Mouse (Mus musculus) liver, embryonic 14.5 days (tissue): ENCODE measurements around the gene Zfpm1. TPM values are rescaled to one million over a fixed set of nuclear protein-coding genes. Genes with fewer than 3 reads are reported as not detected.

Experiments used
- ATAC-seq: fragments of 200-750 bp; cut with Nextera tagmentation; 2 replicates; pipeline ENCODE4 v1.8.0; 2017; ENCODE audit warnings: moderate number of reproducible peaks, mild to moderate bottlenecking, moderate library complexity; ENCODE audit not compliant: insufficient read depth
- DNase-seq, 3 experiments: peaks; one replicate each; pipeline ENCODE4 v3.0.0-alpha.2; 2012 to 2013; ENCODE audit warnings: low read depth in 3 of 3, low spot score in 3 of 3
- H3K27ac ChIP-seq: fragments of 300-500 bp; sonication (generic); 2 replicates; pipeline ENCODE4 v1.5.1; 2014; ENCODE audit warnings: moderate library complexity, mild to moderate bottlenecking, control low read depth, inconsistent platforms
- H3K27me3 ChIP-seq: fragments of 300-500 bp; sonication (generic); 2 replicates; pipeline ENCODE4 v1.6.1; 2014; ENCODE audit warnings: mild to moderate bottlenecking, low read length, moderate library complexity; ENCODE audit not compliant: control insufficient read depth, insufficient read depth
- H3K36me3 ChIP-seq: fragments of 300-500 bp; sonication (generic); replicated peaks from 2 replicates; pipeline ENCODE4 v1.6.1; 2014; ENCODE audit warnings: low read depth; ENCODE audit not compliant: control insufficient read depth, insufficient read depth
- H3K4me1 ChIP-seq, 2 experiments: fragments of 200-500 bp in 1 of 2; fragments of 300-500 bp in 1 of 2; sonication (generic) in 1 of 2; replicated peaks; 2 replicates each; pipeline ENCODE4 v1.6.1; 2012 to 2014; ENCODE audit warnings: antibody characterized with exemption in 1 of 2, inconsistent platforms in 1 of 2, low read length in 1 of 2; ENCODE audit not compliant: control insufficient read depth in 2 of 2, insufficient read depth in 2 of 2
- H3K4me2 ChIP-seq: fragments of 300-500 bp; sonication (generic); 2 replicates; pipeline ENCODE4 v1.6.1; 2014; ENCODE audit warnings: low read depth, mild to moderate bottlenecking, control low read depth, moderate library complexity
- H3K4me3 ChIP-seq, 2 experiments: fragments of 200-500 bp in 1 of 2; fragments of 300-500 bp in 1 of 2; sonication (generic) in 1 of 2; 2 replicates each; pipeline ENCODE4 v1.5.1; 2012 to 2014; ENCODE audit warnings: low read depth in 2 of 2, low read length in 2 of 2, mild to moderate bottlenecking in 2 of 2, control low read depth in 1 of 2, inconsistent platforms in 1 of 2, moderate library complexity in 1 of 2; ENCODE audit not compliant: insufficient read depth in 1 of 2
- H3K9ac ChIP-seq: fragments of 300-500 bp; sonication (generic); replicated peaks from 2 replicates; pipeline ENCODE4 v1.6.1; 2014; ENCODE audit warnings: mild to moderate bottlenecking, control low read depth, moderate library complexity
- H3K9me3 ChIP-seq: fragments of 300-500 bp; sonication (generic); 2 replicates; pipeline ENCODE4 v1.6.1; 2016; ENCODE audit warnings: low read length, mixed read lengths; ENCODE audit not compliant: control insufficient read depth
- CTCF ChIP-seq: IDR thresholded peaks from 2 replicates; pipeline ENCODE4 v1.5.1; 2016; ENCODE audit warnings: antibody characterized with exemption, low read depth, control low read depth
- EP300 ChIP-seq: IDR thresholded peaks from 2 replicates; pipeline ENCODE4 v1.6.1; 2016; ENCODE audit warnings: antibody characterized with exemption, low read depth
- WGBS: fragments of 180-500 bp; shearing (Covaris S2); extraction: QIAGEN DNeasy Blood & Tissue Kit; methylation state at CpG from one replicate; pipeline ENCODE4 v1.1.7; 2014; ENCODE audit not compliant: insufficient replicate concordance; 5-methylcytosine and 5-hydroxymethylcytosine counted together
- polyA plus RNA-seq, 2 experiments: library from polyadenylated mRNA; depleted of rRNA in 1 of 2; stranded (reverse) in 1 of 2; unstranded in 1 of 2; fragments of >200 nt; fragmentation: Nextera tagmentation in 1 of 2; extraction: Ambion mirVana in 1 of 2; gene quantifications; 2 replicates each; pipeline versions ENCODE4 v1.2.1 to v1.2.3; 2012 to 2014

Gene Zfpm1
- polyA plus RNA-seq, 2 experiments, result 13.3 to 69.6 TPM

GRCm38 (mm10) chr8:122342806-122343209 is 60.9 kb downstream of the Zfpm1 start:
- Histone ChIP-seq H3K27me3 (no peaks in the 10 kb centered on the region), H3K4me1 (peaks cover 36 to 50% of the 10 kb centered on the region in 2 experiments), H3K9ac (peak overlapping the region; percentile 17; the same call in 1 of the 2 replicates), H3K4me2 (peak overlapping the region; percentile 73), H3K4me3 (no peak overlapping the region; a peak in 1 of 4 replicates), H3K27ac (no peak overlapping the region), H3K9me3 (no peaks in the 10 kb centered on the region), H3K36me3 (peaks cover 12% of the 10 kb centered on the region)
- DNase-seq (no peak), ATAC-seq (peak; percentile 26)
- WGBS, result under 1% methylated on average over 9 of the region's 9 CpGs
- no peak for TF ChIP-seq CTCF
- no peak for TF ChIP-seq EP300

- Histone ChIP-seq H3K9ac (peak overlapping the region; percentile 55), H3K4me3 (peak overlapping the region; percentile 26 to 41; a peak in 3 of 4 replicates), H3K36me3 (peaks cover 7% of the 10 kb centered on the region), H3K27ac (peak overlapping the region; percentile 24; the same call in 1 of the 2 replicates), H3K9me3 (no peaks in the 10 kb centered on the region), H3K4me2 (peak overlapping the region; percentile 73), H3K27me3 (no peaks in the 10 kb centered on the region), H3K4me1 (peaks cover 36 to 50% of the 10 kb centered on the region in 2 experiments)
- ATAC-seq, result no peak
- no peak for TF ChIP-seq EP300
- no peak for TF ChIP-seq CTCF
- DNase-seq, result no peak
- 6% methylated on average over 11 of the region's 11 CpGs for WGBS
Measured at GRCm38 (mm10) chr8:122343341-122343740, 61.4 kb downstream of the Zfpm1 start.

- WGBS, result under 1% methylated on average over 14 of the region's 14 CpGs
- Histone ChIP-seq H3K4me3 (peak overlapping the region; percentile 26 to 41; a peak in 3 of 4 replicates), H3K27ac (peak overlapping the region; percentile 24; the same call in 1 of the 2 replicates), H3K9me3 (no peaks in the 10 kb centered on the region), H3K9ac (peak overlapping the region; percentile 55), H3K4me1 (peaks cover 38 to 54% of the 10 kb centered on the region in 2 experiments), H3K4me2 (peak overlapping the region; percentile 73), H3K36me3 (peaks cover 4% of the 10 kb centered on the region), H3K27me3 (no peaks in the 10 kb centered on the region)
- ATAC-seq, result peak; percentile 47
- TF ChIP-seq EP300 (no peak), CTCF (no peak)
- no peak for DNase-seq
Measured at GRCm38 (mm10) chr8:122343758-122344157, 61.8 kb downstream of the Zfpm1 start.

- no peaks in the 10 kb centered on the region for H3K27me3 ChIP-seq
- peak overlapping the region; percentile 73 for H3K4me2 ChIP-seq
- no peak overlapping the region; the same call in 1 of the 2 replicates for H3K27ac ChIP-seq
- DNase-seq, result no peak
- H3K4me3 ChIP-seq, result no peak overlapping the region
- peaks cover under 1% of the 10 kb centered on the region for H3K36me3 ChIP-seq
- ATAC-seq, result peak; percentile 71
- TF ChIP-seq EP300, result no peak
- TF ChIP-seq CTCF, result no peak
- H3K4me1 ChIP-seq, result peaks cover 43 to 59% of the 10 kb centered on the region in 2 experiments
- 7% methylated on average over 2 of the region's 5 CpGs for WGBS
- H3K9me3 ChIP-seq, result no peaks in the 10 kb centered on the region
- H3K9ac ChIP-seq, result peak overlapping the region; percentile 49; the same call in 1 of the 2 replicates
Measured at GRCm38 (mm10) chr8:122344219-122344618, 62.3 kb downstream of the Zfpm1 start.

- H3K27me3 ChIP-seq, result no peaks in the 10 kb centered on the region
- H3K27ac ChIP-seq, result no peak overlapping the region
- H3K9me3 ChIP-seq, result no peaks in the 10 kb centered on the region
- H3K9ac ChIP-seq, result no peak overlapping the region; the same call in 1 of the 2 replicates
- TF ChIP-seq CTCF, result no peak
- no peak for TF ChIP-seq EP300
- H3K36me3 ChIP-seq, result no peaks in the 10 kb centered on the region
- no peak for DNase-seq
- 23% methylated on average over 12 of the region's 12 CpGs for WGBS
- H3K4me2 ChIP-seq, result peak overlapping the region; percentile 1; the same call in 1 of the 2 replicates
- H3K4me1 ChIP-seq, result peaks cover 54 to 70% of the 10 kb centered on the region in 2 experiments
- H3K4me3 ChIP-seq, result no peak overlapping the region
- no peak for ATAC-seq
Measured at GRCm38 (mm10) chr8:122345181-122346095, 63.5 kb downstream of the Zfpm1 start.
